ENCODE assay signal across 8 mouse cellular contexts in genomic region chr11:62647661-62648590, GRCm38 (mm10). TPM values are rescaled to one million over a fixed set of nuclear protein-coding genes. Genes with fewer than 3 reads are reported as not detected.
DNase-seq lines count a peak whose midpoint lies in the region; ATAC-seq lines count a peak whose summit lies in the region.

TSS of gene Lrrc75a (minus strand) at chr11:62648523.

- WGBS in large intestine, adult 2 months = 1% methylated on average over 69 of the region's 86 CpGs

- intact Hi-C loops in heart, postnatal 10 days (cut with DNase I) = loop anchor here (1.0 to 2.0 kb wide), 3 partner anchors 19 to 35 kb away; no protein-coding TSS in a partner anchor

- H3K4me1 ChIP-seq in erythroblast, embryonic 14.5 days (ENCODE audit: control insufficient read depth) = peaks cover 35% of the 10 kb centered on the region

- H3K4me3 ChIP-seq in erythroblast, embryonic 14.5 days (replicated peaks) = peak within 1 kb of the TSS; percentile 71

- H3K36me3 ChIP-seq in erythroblast, embryonic 14.5 days (ENCODE audit: control insufficient read depth) = peaks cover 6% of the 10 kb centered on the region; the same call in 1 of the 2 replicates

- DNase-seq in MN1 (ENCODE audit: low spot score) = peak; percentile 58
- DNase-seq in embryo, embryonic 10 days (ENCODE audit: low spot score) = peak; percentile 60
- DNase-seq in heart, postnatal 10 days = peak; percentile 49 to 61
- DNase-seq in large intestine, adult 2 months (ENCODE audit: low read depth, low spot score) = no peak
- DNase-seq in mesoderm, embryonic 11.5 days (ENCODE audit: low read depth, low spot score) = peak; percentile 56
- peak; percentile 72 for DNase-seq in testis, postnatal 10 days (ENCODE audit: low spot score)

- H3K27me3 ChIP-seq in erythroblast, embryonic 14.5 days (ENCODE audit: control insufficient read depth) = peaks cover 20% of the 10 kb centered on the region

- ATAC-seq in erythroblast, adult 5-6 weeks (replicated peaks; ENCODE audit: low FRiP score, poor library complexity, severe bottlenecking) = no peak

- no peaks in the 10 kb centered on the region for H3K9me3 ChIP-seq in erythroblast, embryonic 14.5 days (ENCODE audit: control insufficient read depth, low read length)

RNA-seq across cellular contexts. Expression of gene Lrrc75a, which starts in this region (rescaled TPM):
- polyA plus RNA-seq in erythroblast, embryonic 14.5 days (2012) = 0.08 and 0.17 TPM in 2 replicates
- not detected in 2 replicates for total RNA-seq in erythroblast, adult 5-6 weeks (2015; ENCODE audit: low replicate concordance)
- 0.84 and 1.5 TPM in 2 replicates for total RNA-seq in erythroblast, adult 5-6 weeks (2017; ENCODE audit: low replicate concordance)
- 10 to 100 TPM; 12.0 to 12.3 TPM for total RNA-seq in heart, postnatal 10 days (2021)
- polyA plus RNA-seq in large intestine, adult 2 months (2012; rRNA removed) = 72.9 and 87.9 TPM in 2 replicates

Comparison
In these comparisons a context has a peak if more than half of its experiments do, and no peak if none do; other contexts are left out.
1. RNA of gene Lrrc75a (total RNA-seq): 12.0 to 12.3 TPM in heart, postnatal 10 days; 0.84 to 1.5 TPM in erythroblast, adult 5-6 weeks; every median in the first group is over 4 times any median in the second.
2. RNA of gene Lrrc75a (polyA plus RNA-seq): 72.9 to 87.9 TPM in large intestine, adult 2 months; 0.08 to 0.17 TPM in erythroblast, embryonic 14.5 days; every median in the first group is over 10 times any median in the second.